Mouse (Mus musculus): ENCODE data around the gene Cdk2ap2.
A peak's percentile ranks its signal among the peaks of the same experiment; 100 is the strongest.

The Cdk2ap2 gene

DNA sequence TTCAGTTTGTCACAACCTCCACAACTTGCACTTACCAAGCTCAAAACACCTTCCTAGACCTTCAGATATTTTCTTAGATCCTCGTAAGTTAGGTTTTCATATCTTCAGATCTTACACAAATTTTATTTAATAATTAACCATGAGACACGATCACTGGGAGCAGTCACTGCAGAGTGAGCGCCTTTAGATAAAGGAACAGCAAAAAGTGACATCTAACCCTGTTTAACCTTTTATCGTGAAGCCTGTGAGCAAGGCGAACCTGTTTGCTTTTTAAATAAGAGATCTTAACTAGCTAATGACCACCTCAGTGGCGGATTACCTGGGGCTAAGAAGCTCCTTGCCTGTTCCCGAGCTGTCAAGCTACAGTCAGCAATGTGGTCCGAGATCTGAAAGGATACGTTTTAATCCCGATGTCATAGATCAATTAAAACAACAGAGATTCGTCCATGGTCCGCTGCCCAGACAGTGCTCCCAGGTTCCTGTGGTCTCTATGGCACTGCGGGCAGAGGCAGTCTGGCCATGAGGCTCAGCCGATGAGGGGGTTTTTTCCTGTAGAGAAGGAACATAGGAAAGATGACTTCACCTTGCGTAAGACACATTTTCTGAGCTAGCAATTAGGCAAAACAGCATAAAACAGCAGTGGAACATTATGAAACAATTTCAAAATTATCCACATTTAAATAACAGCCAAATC is 28.1 kb upstream of the Cdk2ap2 start:
- DNase-seq: no peak

- DNase-seq: no peak
Observed at GRCm38 (mm10) chr19:4070311-4070710, 26.7 kb upstream of the Cdk2ap2 start.

DNA sequence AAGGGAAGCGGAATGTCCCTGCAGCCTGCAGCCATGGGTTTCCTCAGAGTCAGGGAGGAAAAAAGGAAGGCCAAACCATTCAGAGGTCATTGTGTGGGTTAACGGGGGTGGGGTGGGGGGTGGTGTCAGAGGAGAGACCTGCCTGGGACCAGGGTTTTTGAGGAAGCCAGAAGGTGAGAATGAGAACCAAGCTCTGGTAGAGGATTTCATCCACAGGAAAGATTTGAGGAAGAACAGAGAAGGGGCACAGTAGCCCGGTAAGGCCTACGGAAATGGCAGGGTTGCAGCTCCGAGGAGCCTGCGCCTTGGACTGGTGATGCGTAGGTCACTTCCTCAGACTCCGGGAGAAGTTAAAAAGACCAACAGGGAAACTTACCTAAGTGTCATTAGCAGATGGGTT is 26.2 kb upstream of the Cdk2ap2 start:
- no peak for DNase-seq

DNA sequence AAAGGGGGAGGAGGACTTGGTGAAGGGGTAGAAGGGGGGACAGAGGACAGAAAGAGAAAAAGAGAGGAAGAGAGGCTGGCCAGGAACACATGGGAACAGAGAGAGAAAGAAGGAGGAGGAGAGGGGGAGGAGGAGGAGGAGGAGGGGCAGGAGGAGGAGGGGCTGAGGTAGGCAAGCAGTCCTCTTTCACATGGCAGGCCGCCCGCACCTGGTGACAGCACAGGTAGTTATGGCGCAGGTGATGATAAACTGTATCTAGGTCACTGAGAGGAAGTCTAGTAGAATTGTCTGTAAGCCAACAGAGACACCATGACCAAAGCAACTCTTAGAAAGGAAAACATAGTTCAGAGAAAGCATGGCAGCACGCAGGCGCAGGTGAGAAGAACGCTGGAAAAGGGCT is 25.6 kb upstream of the Cdk2ap2 start:
- no peak for DNase-seq

DNA sequence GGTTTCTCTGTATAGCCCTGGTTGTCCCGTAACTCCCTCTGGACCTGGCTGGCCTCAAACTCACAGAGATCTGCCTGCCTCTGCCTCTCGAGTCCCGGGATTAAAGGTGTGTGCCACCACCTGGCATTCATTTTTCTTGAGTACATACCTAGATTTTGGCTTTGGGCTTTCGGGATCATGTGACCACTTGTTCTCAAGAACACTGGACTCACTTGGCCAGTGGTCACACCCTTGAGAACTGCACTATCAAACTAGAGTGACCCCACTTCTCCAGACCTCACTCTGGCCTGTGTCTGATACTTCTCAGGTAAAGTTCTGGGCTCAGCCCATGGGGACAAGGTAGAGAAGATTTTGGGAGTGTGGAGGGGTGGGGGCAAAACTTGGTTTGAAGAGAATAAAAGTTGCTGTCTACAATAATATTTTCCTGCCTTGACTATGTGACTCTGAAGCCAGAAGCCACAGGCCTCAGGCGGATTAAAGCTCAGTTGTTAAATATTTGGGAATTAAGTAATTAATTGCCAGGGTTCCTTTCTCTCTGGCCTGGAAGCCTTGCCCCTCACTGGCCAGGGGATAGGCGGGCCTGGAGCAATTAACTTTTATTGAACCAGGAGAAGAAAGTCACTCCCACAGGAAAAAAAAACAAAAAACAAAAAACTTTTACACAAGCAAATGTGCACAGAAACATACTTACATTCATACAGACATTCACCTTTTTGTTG is 24.1 kb upstream of the Cdk2ap2 start:
- DNase-seq: no peak

GRCm38 (mm10) chr19:4075531-4075930 is 21.5 kb upstream of the Cdk2ap2 start:
- DNase-seq: no peak

DNA sequence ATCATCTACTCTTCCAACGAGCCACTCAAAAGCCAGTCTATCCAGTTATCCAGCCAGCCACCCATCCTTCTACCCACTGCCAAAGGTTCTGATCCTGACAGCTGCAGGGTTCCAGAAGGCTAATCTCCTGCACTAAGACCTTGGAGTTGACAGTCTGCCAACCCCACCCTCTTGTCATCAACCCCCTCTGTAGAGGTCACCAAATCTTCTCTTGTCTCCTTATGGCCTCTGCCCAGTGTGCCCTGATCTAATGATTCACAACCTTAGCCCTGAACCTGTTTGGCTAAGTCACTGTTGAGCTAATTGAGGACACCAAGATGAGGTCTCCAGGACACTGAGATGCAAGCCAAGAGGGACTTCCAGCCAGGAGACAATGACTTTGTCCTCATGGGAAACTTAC is 17.4 kb upstream of the Cdk2ap2 start:
- DNase-seq: no peak

- DNase-seq: no peak
Observed at GRCm38 (mm10) chr19:4080511-4081009, 16.4 kb upstream of the Cdk2ap2 start.

DNA sequence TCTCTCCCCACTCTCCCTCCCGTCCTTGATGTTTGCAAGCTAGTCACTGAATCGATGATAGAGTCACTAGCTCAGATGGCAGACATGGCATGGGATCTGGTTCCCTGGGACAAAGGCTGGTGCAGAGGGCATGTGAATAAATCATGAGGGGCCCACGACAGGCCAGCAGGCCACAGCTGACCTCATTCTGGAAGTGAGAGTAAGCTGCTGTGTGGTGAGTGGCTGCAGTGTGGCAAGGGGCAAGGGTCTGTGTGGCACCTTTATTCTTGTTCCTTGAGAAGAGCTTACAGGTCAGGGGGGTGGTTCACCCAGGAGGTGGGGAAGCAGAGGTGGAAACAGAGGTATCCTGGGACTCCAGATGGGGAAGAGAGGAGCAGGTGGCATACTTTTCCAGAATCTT is 15.6 kb upstream of the Cdk2ap2 start, which contains the start of gene Cabp2:
Gene Cabp2 (plus strand): TSS at position 185 of the 400 bp plus-strand sequence.
- no peak for DNase-seq

- no peak for DNase-seq
Observed at GRCm38 (mm10) chr19:4082219-4082965, 14.6 kb upstream of the Cdk2ap2 start.

GRCm38 (mm10) chr19:4083316-4083715 is 13.7 kb upstream of the Cdk2ap2 start:
- DNase-seq: no peak

DNA sequence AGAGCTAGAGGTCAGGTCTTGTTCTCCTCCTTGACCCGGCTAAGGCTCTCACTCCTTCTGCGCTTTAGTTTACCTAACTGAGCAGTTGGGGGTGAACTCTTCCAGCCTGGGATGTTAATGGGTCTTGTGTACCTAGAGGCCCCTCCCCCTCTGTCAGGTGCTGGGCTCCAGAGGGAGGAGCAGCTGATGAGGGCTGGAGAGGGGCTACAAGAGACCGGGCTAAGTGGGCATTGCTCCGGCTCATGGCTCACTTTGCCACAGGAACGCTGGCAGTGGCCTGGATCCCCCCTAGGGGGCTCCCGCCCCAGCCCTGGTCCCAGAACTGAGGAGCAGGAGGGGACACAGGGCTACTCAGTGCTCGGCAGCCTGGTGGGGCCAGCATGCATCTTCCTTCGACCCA is 13.2 kb upstream of the Cdk2ap2 start:
- DNase-seq: no peak

GRCm38 (mm10) chr19:4084984-4085383 is 12.0 kb upstream of the Cdk2ap2 start:
- DNase-seq: peak; percentile 44

DNA sequence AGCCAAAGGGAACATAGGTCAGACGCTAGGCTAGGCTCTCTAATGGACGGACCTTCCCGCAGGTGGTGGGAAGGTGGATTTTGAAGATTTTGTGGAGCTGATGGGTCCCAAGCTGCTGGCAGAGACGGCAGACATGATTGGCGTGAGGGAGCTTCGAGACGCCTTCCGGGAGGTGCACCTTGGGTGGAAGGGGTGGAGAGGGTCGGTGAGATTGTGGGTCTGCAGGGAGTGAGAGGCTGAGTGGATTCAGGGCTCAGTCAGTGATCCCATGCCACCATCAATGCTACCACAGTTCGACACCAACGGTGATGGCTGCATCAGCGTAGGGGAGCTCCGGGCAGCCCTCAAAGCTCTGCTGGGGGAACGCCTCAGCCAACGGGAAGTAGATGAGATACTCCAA is 10.8 kb upstream of the Cdk2ap2 start:
- DNase-seq: no peak

GRCm38 (mm10) chr19:4087090-4087489 is 9.9 kb upstream of the Cdk2ap2 start:
- DNase-seq: no peak

GRCm38 (mm10) chr19:4088146-4088545 is 8.8 kb upstream of the Cdk2ap2 start:
- no peak for DNase-seq

DNA sequence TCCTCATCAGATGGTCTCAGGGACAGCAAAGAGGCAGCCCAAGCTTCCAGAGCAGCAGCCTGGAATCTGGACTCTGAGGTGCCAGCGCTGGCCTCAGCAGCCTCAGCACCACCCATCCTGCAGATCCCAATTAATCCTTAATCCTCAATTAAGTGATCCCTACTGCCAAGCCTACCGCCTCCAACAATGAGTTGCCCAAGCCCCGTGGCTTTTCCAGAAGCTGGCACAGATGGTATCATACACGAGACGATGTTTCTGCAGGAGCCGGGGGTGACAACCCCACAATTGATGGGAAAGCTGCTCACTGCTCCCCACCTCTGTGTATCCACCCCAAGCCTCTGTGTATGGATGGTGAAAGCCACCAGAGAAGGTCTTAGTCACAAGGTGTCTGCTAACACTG is 7.9 kb upstream of the Cdk2ap2 start:
- no peak for DNase-seq

GRCm38 (mm10) chr19:4090446-4090845 is 6.5 kb upstream of the Cdk2ap2 start:
- DNase-seq: no peak

DNA sequence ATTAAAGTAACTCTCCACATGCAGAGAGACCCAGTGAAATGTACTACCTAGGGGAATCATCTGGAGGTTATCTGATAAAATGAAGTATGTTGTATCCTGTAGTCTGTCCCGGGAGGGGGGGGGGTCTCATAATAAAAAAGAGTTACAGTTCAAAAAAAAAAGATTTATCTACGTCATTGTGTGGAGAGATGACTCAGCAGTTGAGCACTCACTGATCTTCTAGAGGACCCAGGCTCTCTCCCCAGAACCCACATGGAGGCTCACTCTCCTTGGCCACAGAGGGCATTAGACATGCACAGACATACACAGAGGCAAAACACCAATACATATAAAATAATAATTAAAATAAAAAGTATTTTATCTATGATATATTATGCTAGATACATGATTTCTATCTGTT is 5.6 kb upstream of the Cdk2ap2 start:
- DNase-seq: no peak

DNA sequence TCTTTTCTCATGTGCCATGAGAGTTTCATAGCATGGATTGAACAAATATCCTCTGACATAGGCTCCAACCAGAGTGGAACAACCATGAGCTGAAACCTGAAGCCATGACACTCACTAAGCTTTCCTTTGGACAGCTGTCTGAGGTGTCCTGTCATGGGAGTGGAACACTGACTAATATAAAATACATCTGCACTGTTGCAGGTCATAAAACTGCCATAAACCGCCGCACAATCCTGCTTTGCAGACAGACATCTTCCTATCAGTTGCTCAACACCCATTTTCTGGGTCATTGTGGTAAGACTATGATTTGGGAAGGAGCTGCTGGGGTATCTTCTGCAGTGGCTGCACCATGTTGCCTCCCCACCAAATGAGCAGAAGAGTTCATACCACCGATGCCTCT is 4.2 kb upstream of the Cdk2ap2 start:
- DNase-seq: no peak

DNA sequence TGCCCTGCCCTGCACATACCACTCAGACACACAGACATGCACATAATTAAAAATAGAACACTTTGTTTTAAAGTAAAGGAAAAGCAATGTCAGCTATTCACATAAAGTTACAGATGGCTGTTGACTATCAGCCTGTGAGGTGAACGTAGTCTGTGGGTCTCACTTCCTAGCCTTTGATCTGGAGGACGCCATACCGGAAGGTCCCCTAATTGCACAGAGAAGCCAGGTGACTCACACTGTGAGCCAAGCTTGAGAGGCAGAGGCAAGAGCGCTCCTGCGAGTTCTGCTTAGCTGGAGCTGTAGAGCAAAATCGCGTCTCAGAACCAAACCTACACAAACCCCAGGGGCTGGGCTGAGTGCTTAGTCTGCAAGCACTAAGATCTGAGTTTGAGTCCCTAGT is 3.2 kb upstream of the Cdk2ap2 start:
- no peak for DNase-seq

DNA sequence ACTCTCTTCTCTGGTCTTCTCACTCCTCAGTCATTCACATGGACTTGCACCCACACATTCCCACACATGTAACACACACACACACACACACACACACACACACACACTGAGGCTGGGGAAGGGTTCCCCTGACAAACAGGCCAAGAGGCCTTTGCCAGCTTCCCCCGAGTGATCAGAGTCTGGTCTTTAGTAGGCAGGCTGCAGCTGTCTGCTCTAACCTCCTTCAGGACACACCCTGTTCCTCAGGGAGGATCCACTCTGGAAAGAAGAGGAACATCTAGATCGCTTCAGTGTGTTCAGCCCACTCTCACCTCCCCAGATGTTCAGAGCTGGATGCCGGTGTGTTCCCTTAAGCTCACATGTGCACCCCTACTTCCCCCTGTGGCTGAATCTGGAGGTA is 2.6 kb upstream of the Cdk2ap2 start:
- DNase-seq: no peak

- no peak for DNase-seq
Observed at GRCm38 (mm10) chr19:4094774-4095303, 2.1 kb upstream of the Cdk2ap2 start.

Measured in kidney, postnatal 10 days (tissue).